Mouse (Mus musculus) naive thymus-derived CD4-positive, alpha-beta T cell, adult 2 months (primary cell): ENCODE data around the gene Atf7ip2.

ENCODE experiments used
- DNase-seq: peaks from one replicate; pipeline ENCODE4 v3.0.0-alpha.2; 2011; ENCODE audit warnings: low read depth

The Atf7ip2 gene

GRCm38 (mm10) chr16:10297696-10298644 lies 105.5 kb downstream of the Atf7ip2 start:
- DNase-seq: no peak

- no peak for DNase-seq
Observed at GRCm38 (mm10) chr16:10299637-10300036, 107.1 kb downstream of the Atf7ip2 start.

GRCm38 (mm10) chr16:10300231-10301186 lies 108.0 kb downstream of the Atf7ip2 start:
- DNase-seq: no peak
